Mouse (Mus musculus) layer of hippocampus, postnatal 25 days (tissue): ENCODE measurements around the gene Cyp27b1. TPM values are rescaled to one million over a fixed set of nuclear protein-coding genes. Genes with fewer than 3 reads are reported as not detected.
"Not testable (repeated sequence)": the region's sequence is repeated elsewhere in the genome, so short reads cannot be mapped to it uniquely, and the experiment has no call there.

Experiments
- DNase-seq, 2 experiments: peaks; one replicate each; pipeline ENCODE4 v3.0.0; 2022; ENCODE audit warnings: mixed read lengths in 2 of 2, low spot score in 1 of 2; ENCODE audit errors: extremely low spot score in 1 of 2
- total RNA-seq, 2 experiments: library from RNA; stranded (reverse); gene quantifications; 2 replicates each; pipeline ENCODE4 v1.2.3; 2021

The Cyp27b1 gene
- total RNA-seq, 2 experiments from 2014 or later = 0.27 to 0.80 TPM

DNA sequence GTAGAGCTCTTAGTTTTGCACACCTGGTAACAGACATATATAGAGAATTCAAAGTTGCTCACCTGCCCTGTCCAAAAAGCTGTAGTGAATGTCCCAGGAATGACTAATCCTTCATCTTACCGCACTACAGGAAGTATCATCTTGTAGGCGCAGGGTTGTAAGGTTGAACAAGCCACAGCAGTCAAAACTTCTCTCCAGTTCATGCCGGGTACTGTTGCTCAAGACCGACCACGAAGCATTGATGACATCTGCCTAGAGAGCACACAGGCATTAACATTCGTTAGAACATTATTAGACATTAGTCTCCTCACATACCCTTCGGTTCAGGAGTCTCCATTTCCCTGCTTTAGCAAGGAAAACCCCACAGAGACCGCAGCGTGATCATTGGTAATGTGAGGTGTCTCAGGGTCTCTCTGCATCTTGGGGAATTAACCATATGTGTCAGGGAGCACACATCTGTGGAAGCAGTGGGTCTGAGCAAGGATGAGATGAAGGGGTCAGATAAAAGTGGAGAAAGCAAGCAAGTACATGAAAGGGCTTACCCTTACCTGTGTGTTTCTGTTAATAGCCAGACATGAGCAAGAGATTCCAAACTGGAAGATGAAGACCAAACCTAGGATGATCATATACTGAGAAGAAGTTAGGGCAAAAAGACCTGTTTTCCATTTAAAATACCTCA is 20.4 kb downstream of the Cyp27b1 start:
- DNase-seq = no peak

DNA sequence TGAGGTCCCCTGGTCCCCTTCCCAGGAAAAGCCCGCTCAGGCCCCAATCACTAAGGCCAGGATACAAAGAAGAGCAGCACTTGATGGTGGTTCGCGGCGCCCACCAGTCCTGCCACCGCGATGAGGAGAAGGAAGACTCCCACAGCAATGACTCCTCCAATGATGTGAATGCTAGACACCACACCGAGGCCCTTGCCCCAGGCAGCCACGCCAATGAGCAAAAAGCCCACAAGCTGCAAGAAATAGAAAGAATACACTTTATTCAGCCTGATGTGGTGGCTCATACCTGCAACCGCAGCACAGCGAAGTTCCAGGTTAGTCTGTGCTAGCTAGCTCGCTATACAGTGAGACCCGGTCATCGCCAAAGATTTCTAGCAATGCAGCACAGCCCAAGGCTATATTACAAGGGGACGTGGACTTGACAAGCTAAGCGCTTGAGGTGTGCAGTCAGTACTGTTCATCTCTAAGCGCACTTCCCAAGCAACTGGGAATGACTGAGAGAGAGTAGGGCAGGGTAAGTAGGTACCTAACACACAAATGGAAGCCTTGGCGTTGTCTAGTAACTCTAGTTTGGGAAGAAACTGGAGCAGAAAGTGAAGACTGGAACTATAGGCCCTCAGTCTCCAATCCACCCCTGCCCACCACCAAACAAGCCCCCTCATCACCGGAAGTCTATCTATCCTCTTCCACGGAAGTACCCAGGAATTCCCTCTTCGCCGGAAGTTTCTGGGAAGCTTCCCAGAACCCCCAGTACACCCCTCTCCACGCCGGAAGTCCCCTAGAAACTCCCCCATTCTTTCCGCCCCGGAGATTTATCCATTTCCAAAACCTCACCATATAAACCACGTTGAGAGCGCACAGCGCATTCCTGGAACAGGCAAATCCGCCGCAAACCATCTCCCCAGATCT is 21.5 kb downstream of the Cyp27b1 start:
- DNase-seq = no peak

DNA sequence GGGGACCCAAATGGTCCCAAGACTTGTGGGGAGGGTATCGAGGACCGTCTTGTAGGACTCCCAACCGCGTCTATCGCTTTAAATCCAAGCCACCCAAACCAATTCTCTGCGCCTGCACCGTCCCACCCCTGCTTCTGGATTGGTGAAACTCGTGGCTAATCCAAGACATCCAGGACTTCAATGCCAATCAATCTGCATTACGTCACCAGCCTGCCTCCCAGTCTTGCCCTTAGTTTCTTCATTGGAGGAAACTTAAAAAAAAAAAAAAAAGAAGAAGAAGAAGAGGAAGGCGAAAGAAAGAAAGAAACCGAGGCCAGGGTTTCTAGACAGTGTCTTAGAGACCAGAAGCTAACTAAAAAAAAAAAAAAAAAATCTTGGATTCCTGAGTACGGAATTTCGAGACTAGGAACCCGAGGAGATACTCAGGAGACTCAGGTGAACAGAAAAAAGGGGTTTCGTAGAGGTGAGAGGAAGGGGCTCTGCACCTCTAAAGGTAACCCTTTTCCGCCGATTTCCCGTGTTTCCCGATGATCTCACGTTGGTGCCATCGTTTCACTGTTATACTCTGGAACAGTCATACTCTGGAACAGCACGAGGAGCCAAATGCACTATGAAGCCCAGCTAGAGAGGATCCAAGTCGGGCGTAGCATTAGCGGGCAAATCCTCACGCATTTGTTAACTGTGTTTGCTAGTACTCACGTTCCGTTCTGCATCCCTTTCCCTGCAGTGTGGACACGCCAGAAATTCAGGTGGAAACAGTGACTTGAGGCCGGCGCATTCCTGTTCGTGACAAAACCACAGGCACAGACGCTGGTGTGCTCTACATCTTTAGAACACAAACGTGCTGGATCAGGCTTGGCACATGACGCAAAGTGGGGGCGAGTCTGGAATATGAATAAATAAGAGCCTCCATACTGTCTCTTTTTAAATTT is 22.4 kb downstream of the Cyp27b1 start, which contains the start of gene Tspan31:
TSS of gene Tspan31 (minus strand) at position 75 of the 932 bp plus-strand sequence.
- peak; percentile 74 to 77 for DNase-seq

DNA sequence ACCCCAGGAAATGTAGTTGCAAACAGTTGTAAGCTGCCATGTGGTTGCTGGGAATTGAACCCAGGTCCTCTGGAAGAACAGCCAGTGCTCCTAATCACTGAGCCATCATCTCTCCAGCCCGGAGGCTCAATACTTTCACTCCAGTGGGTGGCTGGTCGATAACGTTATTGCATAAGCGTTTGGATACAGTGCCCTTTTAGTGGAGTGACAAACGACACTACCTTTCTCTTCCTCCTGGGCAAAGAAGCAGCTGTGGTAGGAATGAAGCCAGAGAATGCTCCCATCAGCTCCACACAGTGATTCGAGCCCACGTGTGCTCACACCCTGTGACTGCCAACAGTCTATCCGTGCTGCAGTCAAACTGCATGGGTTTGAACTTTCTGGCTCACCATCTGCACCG is 23.2 kb downstream of the Cyp27b1 start:
- no peak for DNase-seq

DNA sequence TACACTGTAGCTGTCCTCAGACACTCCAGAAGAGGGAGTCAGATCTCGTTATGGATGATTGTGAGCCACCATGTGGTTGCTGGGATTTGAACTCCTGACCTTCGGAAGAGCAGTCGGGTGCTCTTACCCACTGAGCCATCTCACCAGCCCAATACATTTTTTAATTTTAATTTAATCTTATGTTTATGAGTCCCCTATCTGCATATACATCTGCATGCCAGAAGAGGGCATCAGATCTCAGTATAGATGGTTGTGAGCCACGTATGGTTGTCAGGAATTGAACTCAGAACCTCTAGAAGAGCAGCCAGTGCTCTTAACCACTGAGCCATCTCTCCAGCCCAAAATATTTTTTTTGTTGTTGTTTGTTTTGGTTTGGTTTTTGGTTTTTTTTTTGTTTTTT is 24.2 kb downstream of the Cyp27b1 start:
- not testable (repeated sequence) for DNase-seq

DNA sequence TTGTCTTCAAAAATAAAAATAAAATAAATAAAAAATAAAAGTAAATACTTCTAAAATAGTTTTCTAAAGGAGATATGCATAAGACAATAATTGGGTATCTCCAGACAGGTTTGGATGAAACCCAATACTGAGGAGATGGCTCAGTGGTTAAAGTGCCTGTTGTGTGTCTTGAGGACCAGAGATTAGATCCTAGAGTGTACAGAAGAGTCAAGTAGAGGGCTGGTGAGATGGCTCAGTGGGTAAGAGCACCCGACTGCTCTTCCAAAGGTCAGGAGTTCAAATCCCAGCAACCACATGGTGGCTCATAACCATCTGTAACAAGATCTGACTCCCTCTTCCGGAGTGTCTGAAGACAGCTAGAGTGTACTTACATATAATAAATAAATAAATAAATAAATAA is 24.9 kb downstream of the Cyp27b1 start:
- not testable (repeated sequence) for DNase-seq

DNA sequence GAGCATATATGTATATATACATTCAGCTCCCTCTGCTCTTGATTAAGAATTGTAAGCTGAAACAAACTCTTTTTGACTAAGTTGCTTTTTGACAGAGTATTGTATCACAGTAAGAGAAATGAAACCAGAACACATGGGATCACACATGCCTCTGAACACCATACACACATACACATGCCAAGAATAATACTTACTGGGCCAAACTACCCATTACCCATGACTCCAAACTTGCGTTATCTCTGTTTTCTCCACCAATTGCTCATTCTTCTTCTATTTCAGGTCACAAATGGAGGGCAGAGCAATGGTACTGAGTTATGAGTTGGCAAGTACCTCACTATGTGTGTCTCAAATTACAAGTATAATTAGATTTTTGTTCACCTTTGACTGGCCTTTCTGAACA is 25.9 kb downstream of the Cyp27b1 start:
- DNase-seq = no peak

DNA sequence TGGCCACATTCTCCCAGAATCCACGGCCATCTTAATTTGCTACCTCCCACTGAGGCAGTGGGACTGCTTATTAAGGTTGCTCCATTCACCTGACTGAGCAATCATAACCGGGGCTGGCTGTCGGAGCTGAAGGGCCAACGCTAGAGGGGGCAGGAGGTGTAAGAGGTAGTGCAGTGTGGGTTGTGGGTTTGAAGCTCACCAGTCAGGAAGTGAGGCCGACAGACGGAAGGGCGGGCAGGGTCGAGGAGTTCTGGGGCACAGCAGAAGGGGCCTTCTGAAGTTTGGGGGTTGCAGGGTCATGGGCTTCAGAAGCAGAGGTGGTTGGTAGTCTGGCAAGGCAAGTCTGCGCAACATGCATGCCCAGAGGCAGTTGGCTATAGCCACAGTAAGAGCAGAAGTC is 27.0 kb downstream of the Cyp27b1 start, which contains the start of gene Agap2:
TSS of gene Agap2 (plus strand) at position 205 of the 400 bp plus-strand sequence.
- DNase-seq = no peak

DNA sequence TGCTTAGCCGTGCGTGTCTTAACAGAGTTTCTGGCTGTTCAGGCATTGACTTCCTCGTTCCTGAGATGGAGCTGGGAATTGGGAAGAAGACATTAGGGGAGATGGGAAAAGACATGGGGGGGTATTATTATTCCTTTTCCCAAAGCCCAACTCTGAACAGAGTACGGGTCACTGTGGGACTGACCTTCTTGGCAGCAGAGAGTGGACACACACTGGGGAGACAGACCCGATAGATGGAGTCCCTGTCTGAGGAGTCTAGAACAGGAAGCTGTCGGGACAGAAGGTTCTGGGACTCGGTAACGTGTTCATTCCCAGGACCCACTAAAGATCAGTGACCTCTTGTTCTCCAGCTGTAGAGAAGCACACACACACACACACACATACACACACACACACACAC is 27.6 kb downstream of the Cyp27b1 start:
- DNase-seq = no peak

DNA sequence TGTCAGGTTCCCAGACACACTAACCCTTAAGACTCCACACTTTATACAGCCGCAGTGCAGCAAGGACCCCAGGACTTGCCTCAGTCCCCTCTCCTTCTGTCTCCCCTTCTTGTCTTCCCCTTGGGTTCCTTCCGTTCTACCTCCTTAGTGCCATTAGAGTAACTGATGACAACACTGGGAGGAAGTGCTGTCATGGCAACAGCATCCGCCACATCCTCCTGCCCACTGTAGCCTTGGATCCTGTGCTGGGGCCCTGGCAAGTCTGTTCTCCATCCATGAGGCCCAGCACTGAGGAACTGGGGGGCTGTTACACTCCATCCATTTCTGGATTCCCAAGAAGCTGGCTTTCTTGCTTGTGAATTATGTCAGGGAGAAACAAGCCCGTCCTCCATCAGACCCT is 28.0 kb downstream of the Cyp27b1 start:
- DNase-seq = no peak

DNA sequence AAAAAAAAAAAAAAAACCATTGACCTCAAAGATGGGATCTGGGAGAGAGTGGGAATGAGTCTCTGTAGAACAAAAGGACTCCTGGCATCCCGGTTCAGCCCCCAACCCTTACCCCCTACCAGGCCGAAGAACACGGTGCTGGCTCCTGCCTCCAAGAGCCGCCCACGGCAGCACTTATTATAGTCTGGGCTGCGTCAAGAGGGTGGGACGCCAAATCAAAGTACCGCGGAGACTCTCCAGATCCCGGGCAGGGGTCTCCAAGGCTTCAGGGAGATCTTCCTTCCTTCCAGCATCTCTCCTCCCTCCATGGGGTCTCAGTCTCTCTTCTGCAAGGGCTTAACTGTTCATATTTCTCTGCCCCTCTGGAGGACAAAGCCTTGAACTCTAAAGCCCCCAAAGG is 29.5 kb downstream of the Cyp27b1 start:
- no peak for DNase-seq

DNA sequence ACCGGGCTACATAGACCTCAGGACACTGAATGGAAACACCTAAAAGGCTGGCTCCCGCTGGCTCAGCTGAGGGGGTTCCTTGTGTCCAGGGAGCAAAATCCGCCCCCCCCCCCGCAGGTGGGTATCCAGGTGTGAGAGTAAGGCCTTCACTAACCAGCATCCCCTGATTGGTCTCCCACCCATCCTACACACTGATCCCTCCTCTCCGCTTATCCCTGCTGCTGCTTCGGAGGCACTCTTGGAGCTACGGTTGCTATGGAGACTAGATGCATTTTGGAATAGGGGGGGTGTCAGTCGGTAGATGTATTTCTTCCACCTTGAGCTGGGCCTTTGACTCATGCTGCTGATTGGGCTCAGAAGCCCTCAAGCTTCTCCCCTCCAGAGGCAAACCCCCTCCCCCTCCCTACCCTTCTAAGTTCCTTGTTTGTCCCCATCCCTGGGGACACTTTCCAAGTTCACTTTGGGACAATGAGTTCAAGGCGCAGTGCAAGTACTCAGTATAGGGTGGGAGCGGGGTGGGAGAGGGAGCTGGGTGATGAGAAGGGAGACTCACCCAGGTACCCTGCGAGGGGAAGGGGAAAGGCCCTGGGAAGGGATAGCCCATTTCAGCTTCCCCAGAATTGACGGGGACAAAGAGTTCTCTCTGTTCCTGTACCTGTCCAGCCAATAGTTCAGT is 30.1 kb downstream of the Cyp27b1 start:
- DNase-seq = no peak

DNA sequence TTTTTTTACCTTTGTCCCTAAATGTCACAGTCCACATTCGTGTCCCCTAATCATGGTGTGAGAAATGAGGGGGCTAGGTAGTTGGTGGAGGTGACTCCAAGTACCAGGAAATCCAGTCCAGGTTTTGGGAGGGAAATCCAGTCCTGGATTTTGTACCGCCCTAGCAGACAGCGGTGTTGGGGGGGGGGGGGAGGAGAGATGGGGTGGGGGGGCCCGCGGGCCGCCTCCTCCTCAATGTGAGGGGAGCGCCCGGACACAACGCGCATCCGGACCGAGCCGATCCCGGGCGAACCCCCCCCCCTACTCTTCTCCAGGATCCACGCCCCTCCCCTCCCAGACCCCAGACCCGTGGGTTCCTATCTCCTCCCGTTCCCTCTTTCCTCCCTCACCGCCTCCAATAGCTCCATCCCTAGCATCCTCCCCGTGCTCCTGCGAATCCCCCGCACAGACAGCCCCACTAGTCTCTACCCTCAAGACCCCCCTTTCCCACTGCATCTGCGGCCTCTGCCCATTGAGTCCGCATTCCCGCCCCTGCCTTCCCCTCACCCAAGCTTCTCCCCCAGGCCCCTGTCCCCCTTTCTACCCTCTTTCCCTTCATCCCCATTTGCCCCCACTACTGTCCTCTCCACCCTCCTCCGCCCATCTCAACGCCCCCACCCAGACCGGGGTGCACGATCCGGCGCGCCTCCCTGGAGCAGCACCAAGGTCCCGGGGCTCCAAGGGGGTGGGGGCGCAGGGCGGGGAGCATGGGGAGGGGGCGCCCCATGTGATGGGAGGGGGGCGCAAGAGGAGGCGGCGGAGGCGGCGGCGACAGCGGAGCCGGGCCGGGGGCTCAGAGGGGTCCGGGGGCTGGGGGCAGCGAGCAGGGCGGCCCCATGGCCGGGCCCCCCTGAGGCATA is 30.9 kb downstream of the Cyp27b1 start:
- DNase-seq = peak; percentile 51 to 81

DNA sequence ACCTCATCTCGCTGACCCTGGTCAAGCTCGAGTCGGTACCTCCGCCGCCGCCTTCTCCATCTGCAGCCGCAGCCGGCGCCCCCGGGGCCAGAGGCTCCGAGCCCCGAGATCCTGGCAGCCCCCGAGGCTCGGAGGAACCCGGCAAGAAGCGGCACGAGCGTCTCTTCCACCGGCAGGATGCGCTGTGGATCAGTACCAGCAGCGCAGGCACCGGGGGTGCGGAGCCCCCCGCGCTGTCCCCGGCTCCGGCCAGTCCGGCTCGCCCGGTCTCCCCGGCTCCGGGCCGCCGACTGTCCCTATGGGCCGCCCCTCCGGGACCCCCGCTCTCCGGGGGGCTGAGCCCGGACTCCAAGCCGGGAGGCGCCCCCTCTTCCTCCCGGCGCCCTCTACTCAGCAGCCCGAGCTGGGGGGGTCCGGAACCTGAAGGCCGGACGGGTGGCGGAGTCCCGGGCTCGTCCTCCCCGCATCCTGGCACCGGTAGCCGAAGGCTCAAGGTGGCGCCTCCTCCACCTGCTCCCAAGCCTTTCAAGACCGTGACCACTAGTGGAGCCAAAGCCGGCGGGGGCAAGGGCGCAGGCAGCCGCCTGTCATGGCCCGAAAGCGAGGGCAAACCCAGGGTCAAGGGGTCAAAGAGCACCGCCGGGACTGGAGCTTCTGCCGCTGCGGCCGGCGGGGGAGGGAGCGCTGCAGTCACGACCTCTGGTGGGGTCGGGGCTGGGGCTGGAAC is 31.8 kb downstream of the Cyp27b1 start:
- peak; percentile 44 to 45 for DNase-seq

DNA sequence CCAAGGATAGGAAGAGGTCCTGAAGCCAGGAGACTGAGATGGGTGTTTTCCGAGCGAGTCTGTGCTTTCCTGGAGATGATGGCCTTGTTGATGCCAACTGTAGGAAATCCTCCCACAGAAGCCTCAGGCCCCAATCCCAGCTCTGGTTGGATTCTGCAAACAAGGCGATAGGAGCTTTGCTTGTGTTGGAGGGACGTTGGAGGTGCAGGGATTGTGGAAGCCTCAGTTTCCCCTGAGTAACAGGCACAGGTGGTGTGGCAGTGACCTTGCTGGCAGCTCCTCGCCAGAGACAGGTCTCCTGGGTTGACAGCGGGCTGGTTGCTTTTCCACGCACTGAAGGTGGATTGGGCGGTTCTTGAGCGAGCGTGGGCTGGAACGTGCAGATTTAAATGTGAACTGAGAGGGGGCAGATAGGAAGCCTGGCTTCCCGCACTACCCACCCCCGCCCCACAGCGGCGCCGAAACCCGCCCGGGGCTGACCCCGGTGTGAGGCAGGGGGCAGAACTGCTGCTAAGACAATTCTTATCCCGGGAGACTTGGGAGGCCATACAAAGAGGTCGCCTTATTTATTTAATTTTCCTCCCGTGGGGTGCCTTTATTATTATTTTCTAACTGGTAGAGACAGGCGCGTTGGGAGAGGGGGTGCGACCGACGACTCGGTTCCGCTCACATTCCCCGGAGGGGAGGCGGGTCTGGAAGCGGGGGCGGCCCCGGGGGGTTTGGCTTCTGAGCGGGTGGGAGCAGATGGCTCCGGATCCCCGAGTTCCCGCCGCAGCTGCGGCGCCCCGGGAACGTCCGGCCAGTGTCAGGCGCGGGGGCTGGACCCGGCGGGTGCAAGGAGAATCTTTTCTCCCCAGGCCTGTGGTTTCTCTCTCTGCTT is 33.1 kb downstream of the Cyp27b1 start:
- DNase-seq = peak; percentile 55 to 57

DNA sequence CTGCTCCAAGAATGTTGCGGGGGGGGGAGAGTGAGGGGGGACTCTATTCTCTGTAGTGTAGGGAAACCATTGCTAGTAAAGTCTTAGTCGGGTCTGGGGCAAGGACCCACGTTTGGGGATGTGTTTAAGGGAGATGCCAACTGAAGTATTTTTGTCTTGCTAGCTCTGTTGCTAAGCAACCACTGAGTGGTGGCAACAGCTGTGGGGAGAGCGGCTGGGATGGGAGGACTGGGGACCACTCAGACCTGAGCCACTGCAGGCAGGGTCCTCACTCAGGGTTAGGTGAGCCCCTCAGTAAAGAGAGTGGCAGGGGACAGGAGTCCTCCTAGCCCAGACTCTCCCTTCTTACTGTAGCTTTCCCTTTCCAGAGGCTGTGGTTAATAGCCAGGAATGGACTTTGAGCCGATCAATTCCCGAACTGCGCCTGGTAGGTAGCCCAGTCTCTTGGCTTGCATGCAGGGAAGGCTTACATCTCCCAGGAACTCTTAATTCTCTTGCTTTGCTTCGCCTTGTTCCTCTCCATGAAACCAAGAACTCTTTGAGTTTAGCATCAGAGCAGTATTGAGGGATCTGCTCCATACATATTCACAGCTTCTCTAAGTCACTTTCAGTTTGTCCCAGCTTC is 34.1 kb downstream of the Cyp27b1 start:
- no peak for DNase-seq
